Mouse (Mus musculus) CH12.LX (cell line): Measurements from ENCODE around the gene Cfap74. TPM values are rescaled to one million over a fixed set of nuclear protein-coding genes. Genes with fewer than 3 reads are reported as not detected.

Experiments used
- DNase-seq: peaks from one replicate; pipeline ENCODE4 v3.0.0-alpha.2; 2013; ENCODE audit errors: extremely low read depth
- H3K27ac ChIP-seq: 2 replicates; pipeline ENCODE4 v1.5.1; 2012; ENCODE audit warnings: low read depth, mild to moderate bottlenecking, control low read depth, moderate library complexity; ENCODE audit not compliant: insufficient read depth
- H3K27me3 ChIP-seq: replicated peaks from 2 replicates; pipeline ENCODE3; 2012; ENCODE audit warnings: inconsistent platforms
- H3K36me3 ChIP-seq, 2 experiments: replicated peaks in 1 of 2; 2 replicates each; pipeline versions ENCODE3 to v1.6.1; 2012; ENCODE audit warnings: inconsistent platforms in 1 of 2, low read length in 1 of 2, mild to moderate bottlenecking in 1 of 2, mixed read lengths in 1 of 2, moderate library complexity in 1 of 2; ENCODE audit not compliant: control insufficient read depth in 1 of 2, insufficient read depth in 1 of 2
- H3K4me1 ChIP-seq, 2 experiments: 2 replicates each; pipeline ENCODE4 v1.6.1; 2012; ENCODE audit warnings: inconsistent platforms in 1 of 2, moderate library complexity in 1 of 2; ENCODE audit not compliant: insufficient read depth in 2 of 2, control insufficient read depth in 1 of 2
- H3K4me2 ChIP-seq: 2 replicates; pipeline ENCODE4 v1.6.1; 2012; ENCODE audit warnings: low read depth, mild to moderate bottlenecking, control low read depth; ENCODE audit not compliant: poor library complexity, insufficient read depth, severe bottlenecking
- H3K4me3 ChIP-seq, 3 experiments: fragments of 150-350 bp in 1 of 3; sonication (generic) in 1 of 3; replicated peaks in 1 of 3; 2 replicates each; pipeline versions ENCODE3 to v1.5.1; 2011 to 2012; ENCODE audit warnings: low read depth in 2 of 3, low read length in 2 of 3, mild to moderate bottlenecking in 2 of 3, moderate library complexity in 2 of 3, control low read depth in 1 of 3, improper control_type of control experiment in 1 of 3, inconsistent platforms in 1 of 3, mixed read lengths in 1 of 3; ENCODE audit not compliant: poor library complexity in 1 of 3
- H3K79me2 ChIP-seq: replicated peaks from 2 replicates; pipeline ENCODE4 v1.6.1; 2012; ENCODE audit warnings: mild to moderate bottlenecking, moderate library complexity; ENCODE audit not compliant: control insufficient read depth, poor library complexity, insufficient read depth, severe bottlenecking; ENCODE audit errors: extremely low read depth
- H3K9ac ChIP-seq: 2 replicates; pipeline ENCODE4 v1.6.1; 2012; ENCODE audit warnings: low read depth, mild to moderate bottlenecking, control low read depth, moderate library complexity; ENCODE audit not compliant: insufficient read depth
- H3K9me3 ChIP-seq: replicated peaks from 2 replicates; pipeline ENCODE3; 2012; ENCODE audit warnings: low read length, inconsistent platforms, mixed read lengths
- BHLHE40 ChIP-seq: IDR thresholded peaks from 2 replicates; pipeline ENCODE4 v1.6.1; 2011; ENCODE audit warnings: mild to moderate bottlenecking, low read depth, low read length, improper control_type of control experiment
- CHD1 ChIP-seq: IDR thresholded peaks from 2 replicates; pipeline ENCODE4 v1.6.1; 2012; ENCODE audit warnings: low read depth, low read length, improper control_type of control experiment, inconsistent platforms
- CHD2 ChIP-seq: IDR thresholded peaks from 2 replicates; pipeline ENCODE4 v1.6.1; 2011; ENCODE audit warnings: low read length, improper control_type of control experiment
- CTCF ChIP-seq, 2 experiments: IDR thresholded peaks in 1 of 2; conservative IDR thresholded peaks in 1 of 2; 2 replicates each; pipeline ENCODE4 v1.5.1; 2011 to 2012; ENCODE audit warnings: low read depth in 2 of 2, low read length in 2 of 2, improper control_type of control experiment in 1 of 2, inconsistent platforms in 1 of 2, mild to moderate bottlenecking in 1 of 2, moderate library complexity in 1 of 2
- E2F4 ChIP-seq: IDR thresholded peaks from 2 replicates; pipeline ENCODE4 v1.6.1; 2011; ENCODE audit warnings: low read depth, low read length, improper control_type of control experiment; ENCODE audit not compliant: insufficient replicate concordance
- EP300 ChIP-seq: IDR thresholded peaks from 2 replicates; pipeline ENCODE4 v1.6.1; 2011; ENCODE audit warnings: low read length, improper control_type of control experiment
- ETS1 ChIP-seq: conservative IDR thresholded peaks from 2 replicates; pipeline ENCODE4 v1.6.1; 2012; ENCODE audit warnings: low read depth, mild to moderate bottlenecking, inconsistent platforms, low read length, improper control_type of control experiment, moderate library complexity
- GABPA ChIP-seq: IDR thresholded peaks from 2 replicates; pipeline ENCODE4 v1.6.1; 2012; ENCODE audit warnings: low read depth, low read length, improper control_type of control experiment, inconsistent platforms; ENCODE audit not compliant: insufficient replicate concordance
- IRF4 ChIP-seq: IDR thresholded peaks from 2 replicates; pipeline ENCODE4 v1.6.1; 2014; ENCODE audit warnings: low read depth, mild to moderate bottlenecking, inconsistent platforms, low read length, improper control_type of control experiment
- JUN ChIP-seq: IDR thresholded peaks from 2 replicates; pipeline ENCODE4 v1.6.1; 2011; ENCODE audit warnings: low read depth, mild to moderate bottlenecking, low read length, improper control_type of control experiment, moderate library complexity; ENCODE audit not compliant: insufficient read depth
- JUND ChIP-seq: conservative IDR thresholded peaks from 2 replicates; pipeline ENCODE4 v1.6.1; 2011; ENCODE audit warnings: low read depth, low read length, improper control_type of control experiment
- KAT2A ChIP-seq: IDR thresholded peaks from 2 replicates; pipeline ENCODE4 v1.6.1; 2012; ENCODE audit warnings: low read length, improper control_type of control experiment, inconsistent platforms; ENCODE audit not compliant: insufficient replicate concordance
- MAFK ChIP-seq: IDR thresholded peaks from 2 replicates; pipeline ENCODE4 v1.6.1; 2011; ENCODE audit warnings: low read length, improper control_type of control experiment; ENCODE audit not compliant: insufficient replicate concordance
- MAZ ChIP-seq: IDR thresholded peaks from 2 replicates; pipeline ENCODE4 v1.6.1; 2012; ENCODE audit warnings: low read depth, mild to moderate bottlenecking, inconsistent platforms, low read length, improper control_type of control experiment, moderate library complexity
- MEF2A ChIP-seq: IDR thresholded peaks from 2 replicates; pipeline ENCODE4 v1.6.1; 2014; ENCODE audit warnings: low read depth, mild to moderate bottlenecking, inconsistent platforms, low read length, improper control_type of control experiment, borderline replicate concordance
- MXI1 ChIP-seq: IDR thresholded peaks from 2 replicates; pipeline ENCODE4 v1.6.1; 2011; ENCODE audit warnings: mild to moderate bottlenecking, low read depth, low read length, improper control_type of control experiment
- MYC ChIP-seq: IDR thresholded peaks from 2 replicates; pipeline ENCODE4 v1.6.1; 2011; ENCODE audit warnings: low read depth, mild to moderate bottlenecking, improper control_type of control experiment, low read length
- NELFE ChIP-seq: IDR thresholded peaks from 2 replicates; pipeline ENCODE4 v1.6.1; 2011; ENCODE audit warnings: low read depth, low read length, improper control_type of control experiment
- PAX5 ChIP-seq: IDR thresholded peaks from 2 replicates; pipeline ENCODE4 v1.6.1; 2012; ENCODE audit warnings: low read length, inconsistent platforms, mixed read lengths
- POLR2A ChIP-seq: IDR thresholded peaks from 2 replicates; pipeline ENCODE4 v1.6.1; 2011; ENCODE audit warnings: low read depth, mild to moderate bottlenecking, improper control_type of control experiment, low read length
- POLR2AphosphoS2 ChIP-seq: IDR thresholded peaks from 2 replicates; pipeline ENCODE4 v1.6.1; 2011; ENCODE audit warnings: low read depth, low read length, improper control_type of control experiment
- RAD21 ChIP-seq: IDR thresholded peaks from 2 replicates; pipeline ENCODE4 v1.6.1; 2011; ENCODE audit warnings: low read depth, mild to moderate bottlenecking, low read length, improper control_type of control experiment, moderate library complexity
- SIN3A ChIP-seq: IDR thresholded peaks from 2 replicates; pipeline ENCODE4 v1.6.1; 2012; ENCODE audit warnings: low read length, improper control_type of control experiment, inconsistent platforms
- TBP ChIP-seq: conservative IDR thresholded peaks from 2 replicates; pipeline ENCODE4 v1.6.1; 2011; ENCODE audit warnings: low read depth, low read length, improper control_type of control experiment
- TCF12 ChIP-seq: IDR thresholded peaks from 2 replicates; pipeline ENCODE4 v1.6.1; 2014; ENCODE audit warnings: low read depth, mild to moderate bottlenecking, inconsistent platforms, low read length, improper control_type of control experiment
- UBTF ChIP-seq: IDR thresholded peaks from 2 replicates; pipeline ENCODE4 v1.6.1; 2012; ENCODE audit warnings: low read depth, mild to moderate bottlenecking, inconsistent platforms, low read length, improper control_type of control experiment, moderate library complexity
- USF1 ChIP-seq: IDR thresholded peaks from 2 replicates; pipeline ENCODE4 v1.6.1; 2014; ENCODE audit warnings: low read depth, mild to moderate bottlenecking, inconsistent platforms, low read length, improper control_type of control experiment
- ZC3H11A ChIP-seq: IDR thresholded peaks from 2 replicates; pipeline ENCODE4 v1.6.1; 2012; ENCODE audit warnings: low read depth, mild to moderate bottlenecking, inconsistent platforms, low read length, improper control_type of control experiment
- ZMIZ1 ChIP-seq: IDR thresholded peaks from 2 replicates; pipeline ENCODE4 v1.6.1; 2012; ENCODE audit warnings: low read depth, mild to moderate bottlenecking, inconsistent platforms, low read length, improper control_type of control experiment
- ZNF384 ChIP-seq: IDR thresholded peaks from 2 replicates; pipeline ENCODE4 v1.6.1; 2012; ENCODE audit warnings: low read depth, low read length, improper control_type of control experiment, inconsistent platforms
- dilution Hi-C: fragments of 300-500 bp; cut with MboI; formaldehyde crosslinking; loops from 2 replicates; pipeline ENCODE4 v1.14.3; 2020; ENCODE audit warnings: low sequenced_read_pairs; ENCODE audit not compliant: extremely low pct_unique_long_range_greater_than_20kb, extremely low pct_ligation_motif_present
- in situ Hi-C: fragments of 300-500 bp; cut with MboI; formaldehyde crosslinking; loops from 3 replicates; pipeline ENCODE4 v1.14.3; 2019; ENCODE audit warnings: low sequenced_read_pairs, low pct_ligation_motif_present, low pct_unique_long_range_greater_than_20kb, mixed read lengths
- polyA plus RNA-seq: library from polyadenylated mRNA; unstranded; fragments of >175 nt; gene quantifications from 2 replicates; pipeline ENCODE4 v1.2.1, GENCODE M21; 2012; ENCODE audit warnings: low read depth; ENCODE audit not compliant: insufficient read length
- total RNA-seq, 2 experiments: library from RNA; depleted of rRNA; stranded (reverse); fragments of 300-350 nt in 1 of 2; fragments of >200 nt in 1 of 2; gene quantifications; 2 replicates each; pipeline ENCODE4 v1.2.3; 2012 to 2014

Gene Cfap74
- total and polyA plus RNA-seq, 3 experiments = 4.7 to 8.5 (median 5.2) TPM

- no peak for DNase-seq
- Histone ChIP-seq H3K36me3 (no peaks in the 10 kb centered on the region), H3K79me2 (no peaks in the 10 kb centered on the region), H3K4me2 (peak overlapping the region; percentile 63), H3K9me3 (no peaks in the 10 kb centered on the region), H3K4me1 (peaks cover 25 to 56% of the 10 kb centered on the region in 2 experiments), H3K27me3 (no peaks in the 10 kb centered on the region), H3K4me3 (peak overlapping the region in 2 of 3 experiments; percentile 23 to 42), H3K9ac (peak overlapping the region; percentile 77), H3K27ac (peak overlapping the region; percentile 97)
- TF ChIP-seq CTCF (conservative IDR thresholded peaks at IDR 0.05 in 1 of 2, IDR thresholded peaks at IDR 0.05 in 1 of 2; ENCODE audit: low read depth in 2 of 2, low read length in 2 of 2) (no peak), CHD1 (no peak), PAX5 (no peak), CHD2 (no peak), SIN3A (no peak), ZNF384 (no peak), JUND (no peak), NELFE (no peak), EP300 (no peak), TCF12 (no peak), MAZ (no peak), POLR2AphosphoS2 (no peak), ZMIZ1 (no peak), MXI1 (no peak), JUN (no peak), TBP (no peak), E2F4 (no peak), KAT2A (no peak), MYC (no peak)
- dilution Hi-C loops (no loop called here), in situ Hi-C loops (loop anchor here (5.0 to 10.0 kb wide), 2 partner anchors 85 to 213 kb away; partner anchors contain the start of gene Fndc10)
Observed at GRCm38 (mm10) chr4:155482125-155482480, 73.1 kb downstream of the Cfap74 start.

DNA sequence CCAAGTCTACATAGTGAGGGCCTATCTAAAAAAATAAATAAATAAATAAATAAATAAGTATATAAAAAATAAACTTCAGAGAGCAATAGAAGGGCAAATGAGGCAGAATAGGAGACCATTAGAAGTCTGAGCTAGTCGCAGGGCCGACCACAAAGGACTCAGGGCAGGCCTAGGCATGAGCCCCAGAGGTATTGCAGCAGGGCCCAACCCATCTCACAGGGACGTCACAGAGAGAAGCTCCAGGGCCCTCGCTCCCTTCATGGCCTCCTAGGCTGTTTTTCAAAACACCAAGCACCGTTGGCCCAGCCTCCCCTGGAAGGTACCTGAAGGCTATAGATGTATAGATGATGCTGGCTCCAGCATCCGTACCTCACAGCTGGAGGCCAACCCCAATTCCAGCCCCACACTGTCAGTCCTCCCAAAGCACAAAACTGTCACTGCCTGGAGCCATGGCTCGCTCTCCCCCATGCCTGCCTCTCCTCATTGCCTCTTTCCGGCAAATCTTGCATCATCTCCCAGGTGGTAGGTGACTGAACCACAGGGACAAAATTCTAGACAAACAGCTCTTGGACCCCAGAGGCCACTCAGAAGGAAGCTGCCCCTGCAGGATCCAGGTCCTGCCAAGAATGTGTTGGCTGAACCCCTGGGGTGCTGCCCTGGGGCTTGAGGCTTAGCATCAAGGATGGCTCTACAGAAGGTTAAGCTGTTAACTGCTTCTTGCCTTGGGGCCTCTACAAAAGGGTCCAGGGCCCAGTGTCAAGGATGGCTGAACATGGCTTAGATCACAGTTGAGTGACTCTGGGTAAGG lies 73.9 kb downstream of the Cfap74 start:
- Histone ChIP-seq H3K4me3 (peak overlapping the region in 1 of 3 experiments; percentile 28), H3K27me3 (no peaks in the 10 kb centered on the region), H3K9me3 (no peaks in the 10 kb centered on the region), H3K4me2 (peak overlapping the region; percentile 63), H3K79me2 (no peaks in the 10 kb centered on the region), H3K4me1 (peaks cover 34 to 65% of the 10 kb centered on the region in 2 experiments), H3K36me3 (no peaks in the 10 kb centered on the region), H3K9ac (peak overlapping the region; percentile 77), H3K27ac (peak overlapping the region; percentile 97)
- peak; percentile 79 for DNase-seq
- dilution Hi-C loops (no loop called here), in situ Hi-C loops (loop anchor here (5.0 to 10.0 kb wide), 2 partner anchors 84 to 212 kb away; partner anchors contain the start of gene Fndc10)
- peak; percentile 15; the same call in 1 of the 2 replicates for TF ChIP-seq UBTF
- TF ChIP-seq USF1 = no peak
- no peak for TF ChIP-seq ZNF384
- 0 out of 2 replicates have a peak, but pooled peaks have one; percentile 53 for TF ChIP-seq MEF2A
- no peak; the same call in 1 of the 2 replicates for TF ChIP-seq BHLHE40
- TF ChIP-seq CTCF (conservative IDR thresholded peaks at IDR 0.05 in 1 of 2, IDR thresholded peaks at IDR 0.05 in 1 of 2; ENCODE audit: low read depth in 2 of 2, low read length in 2 of 2) = no peak
- TF ChIP-seq ZC3H11A = no peak
- TF ChIP-seq CHD1 = peak; percentile 97
- no peak; the same call in 1 of the 2 replicates for TF ChIP-seq ZMIZ1
- peak; percentile 62; the same call in 1 of the 2 replicates for TF ChIP-seq MYC
- TF ChIP-seq EP300 = peak; percentile 35; the same call in 1 of the 2 replicates
- TF ChIP-seq POLR2AphosphoS2 = no peak; the same call in 1 of the 2 replicates
- TF ChIP-seq RAD21 = no peak
- TF ChIP-seq TBP = 0 out of 2 replicates have a peak, but pooled peaks have one; percentile 16
- TF ChIP-seq IRF4 = peak; percentile 36; the same call in 1 of the 2 replicates
- peak; percentile 62 for TF ChIP-seq ETS1
- TF ChIP-seq GABPA = no peak
- TF ChIP-seq POLR2A = no peak
- 0 out of 2 replicates have a peak, but pooled peaks have one; percentile 43 for TF ChIP-seq CHD2
- no peak for TF ChIP-seq MAFK
